Mouse (Mus musculus) stomach, postnatal 0 days (tissue): ENCODE data around the gene Gm49322. TPM values are rescaled to one million over a fixed set of nuclear protein-coding genes. Genes with fewer than 3 reads are reported as not detected.
A peak's percentile ranks its signal among the peaks of the same experiment; 100 is the strongest.

Experiments used
- ATAC-seq: fragments of 200-750 bp; cut with Nextera tagmentation; 2 replicates; pipeline ENCODE4 v1.8.0; 2017; ENCODE audit not compliant: low FRiP score, low TSS enrichment
- DNase-seq: peaks from one replicate; pipeline ENCODE4 v3.0.0-alpha.2; 2016; ENCODE audit warnings: low spot score
- H3K27ac ChIP-seq: fragments of 300-500 bp; sonication (generic); replicated peaks from 2 replicates; pipeline ENCODE4 v1.5.1; 2014; ENCODE audit warnings: mild to moderate bottlenecking, control low read depth
- H3K27me3 ChIP-seq: fragments of 300-500 bp; sonication (generic); 2 replicates; pipeline ENCODE4 v1.6.1; 2014; ENCODE audit warnings: low read length; ENCODE audit not compliant: control insufficient read depth, insufficient read depth
- H3K36me3 ChIP-seq: fragments of 300-500 bp; sonication (generic); 2 replicates; pipeline ENCODE4 v1.6.1; 2014; ENCODE audit warnings: low read length, mixed read lengths; ENCODE audit not compliant: control insufficient read depth, insufficient read depth
- H3K4me1 ChIP-seq: fragments of 300-500 bp; sonication (generic); replicated peaks from 2 replicates; pipeline ENCODE4 v1.6.1; 2014; ENCODE audit warnings: antibody characterized with exemption; ENCODE audit not compliant: control insufficient read depth, insufficient read depth
- H3K4me2 ChIP-seq: fragments of 300-500 bp; sonication (generic); replicated peaks from 2 replicates; pipeline ENCODE4 v1.6.1; 2014; ENCODE audit warnings: low read depth, mild to moderate bottlenecking, control low read depth, moderate library complexity
- H3K4me3 ChIP-seq: fragments of 300-500 bp; sonication (generic); 2 replicates; pipeline ENCODE4 v1.5.1; 2014; ENCODE audit warnings: low read depth, low read length, control low read depth
- H3K9ac ChIP-seq: fragments of 300-500 bp; sonication (generic); 2 replicates; pipeline ENCODE4 v1.6.1; 2014; ENCODE audit warnings: mild to moderate bottlenecking, low read length, control low read depth, mixed read lengths
- H3K9me3 ChIP-seq: fragments of 300-500 bp; sonication (generic); 2 replicates; pipeline ENCODE4 v1.6.1; 2016; ENCODE audit warnings: low read length; ENCODE audit not compliant: control insufficient read depth
- CTCF ChIP-seq: IDR thresholded peaks from 2 replicates; pipeline ENCODE4 v1.5.1; 2016; ENCODE audit warnings: antibody characterized with exemption, low read depth, mild to moderate bottlenecking, moderate library complexity
- EP300 ChIP-seq: optimal IDR thresholded peaks from 2 replicates; pipeline ENCODE3; 2016; ENCODE audit warnings: antibody characterized with exemption
- WGBS: fragments of 180-500 bp; shearing (Covaris S2); extraction: QIAGEN DNeasy Blood & Tissue Kit; methylation state at CpG from one replicate; pipeline ENCODE4 v1.1.7; 2014; 5-methylcytosine and 5-hydroxymethylcytosine counted together
- polyA plus RNA-seq: library from polyadenylated mRNA; unstranded; fragments of >200 nt; fragmentation: Nextera tagmentation; extraction: Ambion mirVana; gene quantifications from 2 replicates; pipeline ENCODE4 v1.2.1, GENCODE M21; 2015

Gm49322 gene
- polyA plus RNA-seq, 1 experiment from 2014 or later, result 1.7 TPM

DNA sequence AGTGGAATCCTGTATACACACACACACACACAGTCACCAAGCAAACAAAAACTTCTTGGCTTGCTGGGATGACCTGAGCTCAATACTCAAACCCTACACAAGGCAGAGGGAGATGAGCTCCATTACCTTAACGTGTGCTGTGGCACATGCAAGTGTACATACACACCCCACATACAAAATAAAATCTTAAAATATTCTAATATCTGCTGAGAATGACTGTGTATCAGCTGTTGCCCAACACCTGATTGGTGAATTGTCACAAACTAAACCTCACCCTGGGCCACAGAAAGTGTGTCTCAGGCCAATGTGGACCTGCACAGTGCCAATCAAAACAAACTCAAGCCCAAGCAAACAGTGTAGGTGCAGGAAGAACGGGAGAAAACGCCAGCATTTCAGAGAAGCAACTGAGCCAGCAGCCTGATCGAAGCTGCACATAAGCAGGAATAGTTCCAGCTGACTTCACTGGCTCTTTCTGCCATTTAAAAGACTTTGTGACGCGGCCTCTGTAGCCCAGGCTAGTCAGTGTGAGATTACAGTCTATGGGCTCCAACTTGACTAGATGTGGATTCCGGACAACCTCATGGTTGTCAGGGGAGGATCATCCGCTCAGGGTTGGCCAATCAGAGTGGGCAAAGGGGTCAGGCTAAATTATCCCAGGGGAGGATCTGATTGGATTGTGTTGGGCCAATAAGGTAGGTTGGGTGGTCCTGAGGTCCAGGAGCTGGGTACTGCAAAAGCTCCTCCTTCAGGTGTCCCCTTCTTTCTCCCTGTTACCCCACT lies 13.8 kb downstream of the Gm49322 start:
- 42% methylated on average over 8 of the region's 8 CpGs for WGBS
- Histone ChIP-seq H3K27me3 (no peaks in the 10 kb centered on the region), H3K4me2 (no peak overlapping the region), H3K9me3 (no peaks in the 10 kb centered on the region), H3K27ac (no peak overlapping the region), H3K4me3 (no peak overlapping the region), H3K36me3 (no peaks in the 10 kb centered on the region; the same call in 1 of the 2 replicates), H3K9ac (no peak overlapping the region; the same call in 1 of the 2 replicates), H3K4me1 (peaks cover 5% of the 10 kb centered on the region; the same call in 1 of the 2 replicates)
- no peak for DNase-seq
- ATAC-seq, result no peak
- TF ChIP-seq EP300, result no peak
- TF ChIP-seq CTCF, result no peak

DNA sequence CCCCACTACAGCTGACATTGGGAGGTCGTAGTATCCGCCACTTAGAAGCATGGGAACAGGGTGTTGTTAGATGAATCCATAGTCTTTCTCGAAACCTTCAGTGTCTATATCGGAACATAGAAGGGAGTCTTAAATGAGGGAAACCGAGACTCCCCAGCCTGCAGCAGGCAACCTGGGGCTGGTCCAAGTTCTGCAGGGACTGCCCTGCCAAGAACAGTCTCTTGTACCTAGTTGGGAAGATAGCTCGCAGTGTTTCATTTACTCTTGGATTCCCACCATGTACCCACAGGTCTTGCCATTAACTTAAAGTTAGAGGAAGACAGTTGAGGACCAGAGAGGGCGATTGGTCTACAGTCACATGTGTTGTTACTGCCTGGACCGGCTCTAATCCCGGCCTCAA lies 14.5 kb downstream of the Gm49322 start:
- Histone ChIP-seq H3K36me3 (no peaks in the 10 kb centered on the region; the same call in 1 of the 2 replicates), H3K9ac (no peak overlapping the region), H3K27me3 (no peaks in the 10 kb centered on the region), H3K4me1 (peaks cover 5% of the 10 kb centered on the region; the same call in 1 of the 2 replicates), H3K4me3 (no peak overlapping the region), H3K9me3 (no peaks in the 10 kb centered on the region), H3K27ac (no peak overlapping the region), H3K4me2 (no peak overlapping the region)
- DNase-seq (no peak), ATAC-seq (no peak)
- WGBS, result 84% methylated on average over 9 of the region's 9 CpGs
- no peak for TF ChIP-seq EP300
- TF ChIP-seq CTCF, result no peak

DNA sequence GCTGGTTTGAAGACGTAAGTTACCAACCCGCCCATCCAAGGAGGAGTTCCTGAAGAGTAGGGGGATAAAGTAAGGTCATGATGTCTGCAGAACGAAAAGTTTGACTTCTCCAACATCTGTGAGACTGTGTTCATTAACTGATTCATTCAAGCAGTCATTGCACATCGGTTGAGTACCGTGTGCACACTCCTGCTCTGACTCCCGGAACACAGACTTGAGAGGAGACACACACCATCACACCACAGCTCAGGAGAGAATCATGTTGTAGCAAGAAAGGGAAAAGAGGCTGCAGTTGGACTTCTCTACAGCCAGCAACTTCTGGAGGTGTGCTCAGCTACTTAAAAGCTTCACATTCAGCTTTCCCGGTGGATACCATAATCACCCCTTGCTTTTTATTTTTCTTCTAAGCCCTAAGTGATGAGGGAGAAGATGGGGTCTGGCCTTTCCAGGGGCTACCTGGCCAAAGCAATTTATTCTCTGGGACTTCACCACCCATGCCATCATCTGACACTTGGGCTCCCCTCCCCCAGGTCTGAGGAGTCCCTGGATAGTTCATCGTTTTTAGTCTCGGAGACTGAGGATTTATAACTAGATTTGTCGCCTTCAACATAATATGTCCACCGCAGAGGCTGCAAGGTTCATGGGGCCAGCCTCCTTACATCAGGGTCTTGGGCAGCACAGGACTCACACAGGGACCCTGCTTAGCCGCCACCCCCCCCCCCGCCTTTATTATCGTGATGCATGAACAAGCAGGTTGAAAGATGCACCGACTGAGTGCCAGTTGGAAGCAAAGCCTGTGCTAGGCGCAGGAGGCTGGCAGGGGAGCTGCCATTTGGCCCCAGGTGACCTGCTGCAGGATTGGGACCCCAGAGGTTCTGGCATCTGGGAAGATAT lies 15.2 kb downstream of the Gm49322 start:
- TF ChIP-seq EP300, result no peak
- no peak for TF ChIP-seq CTCF
- no peaks in the 10 kb centered on the region; the same call in 1 of the 2 replicates for H3K36me3 ChIP-seq
- DNase-seq (no peak), ATAC-seq (no peak)
- H3K9ac ChIP-seq, result peak overlapping the region; percentile 59
- H3K4me2 ChIP-seq, result peak overlapping the region; percentile 61
- no peaks in the 10 kb centered on the region for H3K9me3 ChIP-seq
- H3K27ac ChIP-seq, result peak overlapping the region; percentile 88
- no peaks in the 10 kb centered on the region for H3K27me3 ChIP-seq
- WGBS, result 54% methylated on average over 16 of the region's 16 CpGs
- H3K4me3 ChIP-seq, result peak overlapping the region; percentile 84
- H3K4me1 ChIP-seq, result peaks cover 5% of the 10 kb centered on the region; the same call in 1 of the 2 replicates

DNA sequence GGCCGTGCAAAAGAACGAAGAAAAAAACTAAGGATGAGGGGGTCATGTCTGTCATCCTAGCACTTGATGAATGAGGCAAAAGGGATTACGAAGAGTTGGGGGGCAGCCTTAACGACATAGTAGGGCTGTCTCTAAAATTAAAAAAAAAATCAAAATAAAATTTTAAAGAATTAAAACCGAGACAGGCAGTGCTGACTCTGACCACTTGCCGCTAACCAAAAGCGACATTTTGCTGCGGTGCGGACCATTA lies 15.8 kb downstream of the Gm49322 start:
- peak overlapping the region; percentile 84 for H3K4me3 ChIP-seq
- H3K36me3 ChIP-seq, result no peaks in the 10 kb centered on the region; the same call in 1 of the 2 replicates
- H3K4me2 ChIP-seq, result peak overlapping the region; percentile 61
- H3K9ac ChIP-seq, result peak overlapping the region; percentile 59
- no peak for TF ChIP-seq CTCF
- no peak for TF ChIP-seq EP300
- under 1% methylated on average over 9 of the region's 9 CpGs for WGBS
- peaks cover 5% of the 10 kb centered on the region; the same call in 1 of the 2 replicates for H3K4me1 ChIP-seq
- H3K27ac ChIP-seq, result peak overlapping the region; percentile 88
- H3K9me3 ChIP-seq, result no peaks in the 10 kb centered on the region
- no peak for ATAC-seq
- no peak for DNase-seq
- no peaks in the 10 kb centered on the region for H3K27me3 ChIP-seq

DNA sequence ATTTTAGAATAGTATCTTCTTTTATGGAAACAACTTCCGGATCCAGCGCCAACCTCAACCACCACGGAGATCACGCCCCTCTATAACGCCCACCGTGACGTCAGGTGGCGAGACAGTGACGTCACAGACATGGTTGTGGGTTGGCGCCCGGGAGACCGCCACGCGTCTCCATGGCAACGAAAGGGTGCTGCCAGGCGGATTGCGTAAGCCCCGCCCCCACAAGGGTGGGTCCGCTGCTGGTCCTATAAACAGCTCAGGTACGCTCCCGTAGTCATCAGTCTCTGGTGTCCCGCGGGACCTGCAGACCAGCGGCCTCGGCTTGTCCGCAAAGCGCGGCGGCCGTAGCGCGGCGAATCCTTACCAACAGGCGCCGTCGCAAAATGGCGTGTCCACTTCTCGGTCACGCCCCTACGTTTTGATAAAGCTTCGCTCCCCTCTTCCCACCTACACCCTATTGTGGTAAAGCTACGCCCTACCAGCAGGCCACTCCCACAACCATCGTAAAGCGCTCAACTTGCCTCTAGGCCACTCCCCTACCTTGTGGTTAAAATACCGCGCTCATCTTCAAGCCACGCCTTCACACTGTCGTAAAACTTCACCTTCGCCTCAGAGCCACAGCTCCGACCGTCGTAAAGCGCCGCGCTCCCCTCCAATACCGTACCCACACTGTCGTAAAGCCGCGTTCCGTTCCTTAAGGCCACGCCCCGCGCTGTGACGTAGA lies 16.3 kb downstream of the Gm49322 start:
- no peak; the same call in 1 of the 2 replicates for TF ChIP-seq CTCF
- no peak for TF ChIP-seq EP300
- peak; percentile 96 for ATAC-seq
- peak; percentile 99 for DNase-seq
- H3K9me3 ChIP-seq, result no peaks in the 10 kb centered on the region
- peaks cover 5% of the 10 kb centered on the region; the same call in 1 of the 2 replicates for H3K4me1 ChIP-seq
- no peaks in the 10 kb centered on the region; the same call in 1 of the 2 replicates for H3K36me3 ChIP-seq
- H3K27ac ChIP-seq, result peak overlapping the region; percentile 93
- peak overlapping the region; percentile 59 for H3K9ac ChIP-seq
- under 1% methylated on average over 62 of the region's 64 CpGs for WGBS
- no peaks in the 10 kb centered on the region for H3K27me3 ChIP-seq
- H3K4me3 ChIP-seq, result peak overlapping the region; percentile 84
- peak overlapping the region; percentile 61 for H3K4me2 ChIP-seq
